Mouse (Mus musculus): Measurements from ENCODE around the gene Pla2g6.

Pla2g6 gene

DNA sequence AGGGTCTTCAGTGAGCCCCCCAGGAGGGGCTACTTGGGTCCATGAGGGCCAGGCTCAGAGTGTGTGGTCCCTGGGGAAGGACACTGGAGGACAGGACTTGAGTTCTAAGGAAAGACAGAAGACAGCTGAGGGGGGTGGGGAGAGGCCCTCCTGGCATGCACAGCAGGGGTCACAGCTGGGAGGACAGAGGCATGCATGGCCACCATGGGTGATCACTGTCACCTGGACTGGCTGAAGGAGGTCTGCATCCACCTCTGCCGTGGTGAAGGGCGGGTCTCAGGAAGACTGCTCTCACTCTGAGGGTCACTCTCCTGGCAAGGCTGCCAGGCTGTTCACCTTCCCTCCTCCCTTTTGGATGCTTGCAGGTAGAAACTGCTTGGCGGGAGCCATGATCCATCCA lies 3.8 kb downstream of the Pla2g6 start:
- in situ Hi-C loops (cut with MboI, MseI): no loop called here

DNA sequence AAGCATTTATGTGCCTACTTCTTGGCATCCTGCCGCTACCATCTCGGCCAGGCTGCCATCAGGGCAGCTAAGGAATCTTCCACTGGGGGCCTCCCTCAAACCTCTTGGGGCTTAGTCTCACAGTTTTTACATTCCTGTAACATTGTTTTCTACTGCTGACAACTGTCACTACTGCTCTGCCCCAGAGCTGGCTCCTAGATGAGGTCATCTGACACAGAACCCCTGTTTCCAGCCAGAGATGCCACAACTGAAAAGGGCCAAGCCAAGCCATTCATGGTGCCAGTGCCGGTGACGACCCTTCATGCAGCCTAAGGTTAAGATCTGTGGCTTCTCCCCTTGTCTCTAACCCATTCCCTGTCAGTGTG lies 4.4 kb downstream of the Pla2g6 start:
- in situ Hi-C loops (cut with MboI, MseI): no loop called here

DNA sequence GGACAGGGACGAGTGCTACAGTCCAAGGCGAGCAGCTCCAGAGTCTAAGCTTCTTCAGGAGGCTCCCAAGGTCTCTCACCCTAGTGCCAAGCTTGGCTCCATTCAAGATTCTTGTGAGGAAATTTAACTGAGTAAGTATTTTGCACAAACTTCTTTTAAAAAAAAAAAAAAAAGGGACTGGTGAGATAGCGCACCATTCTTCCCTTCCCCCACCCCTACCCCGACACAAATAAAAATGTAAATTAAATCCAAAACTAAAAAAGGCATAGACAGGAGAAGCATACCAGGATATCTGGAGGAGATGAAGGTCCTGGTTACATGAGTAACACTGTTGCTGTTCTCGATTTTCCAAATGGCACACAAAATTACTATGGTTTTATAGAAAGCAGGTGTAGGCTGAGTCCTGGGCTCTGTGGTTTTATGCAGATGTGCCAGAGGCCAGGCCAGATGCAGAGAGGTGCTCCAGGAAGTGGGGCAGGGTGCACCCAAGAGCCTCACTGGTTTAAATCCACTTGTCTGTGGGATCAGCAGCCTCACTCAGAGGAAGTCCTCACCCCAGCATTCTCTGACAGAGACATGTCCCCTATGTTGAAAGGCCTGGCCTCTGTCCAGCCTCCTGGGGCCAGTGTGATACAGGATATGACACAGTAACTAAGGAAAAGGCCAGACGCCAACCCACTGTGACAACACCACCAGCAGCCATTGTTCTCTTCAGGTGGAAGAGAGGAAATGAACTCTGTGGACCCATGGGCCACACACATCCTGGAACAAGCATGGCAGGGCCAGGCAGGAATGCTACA lies 5.0 kb downstream of the Pla2g6 start:
- in situ Hi-C loops (cut with MboI, MseI): no loop called here

DNA sequence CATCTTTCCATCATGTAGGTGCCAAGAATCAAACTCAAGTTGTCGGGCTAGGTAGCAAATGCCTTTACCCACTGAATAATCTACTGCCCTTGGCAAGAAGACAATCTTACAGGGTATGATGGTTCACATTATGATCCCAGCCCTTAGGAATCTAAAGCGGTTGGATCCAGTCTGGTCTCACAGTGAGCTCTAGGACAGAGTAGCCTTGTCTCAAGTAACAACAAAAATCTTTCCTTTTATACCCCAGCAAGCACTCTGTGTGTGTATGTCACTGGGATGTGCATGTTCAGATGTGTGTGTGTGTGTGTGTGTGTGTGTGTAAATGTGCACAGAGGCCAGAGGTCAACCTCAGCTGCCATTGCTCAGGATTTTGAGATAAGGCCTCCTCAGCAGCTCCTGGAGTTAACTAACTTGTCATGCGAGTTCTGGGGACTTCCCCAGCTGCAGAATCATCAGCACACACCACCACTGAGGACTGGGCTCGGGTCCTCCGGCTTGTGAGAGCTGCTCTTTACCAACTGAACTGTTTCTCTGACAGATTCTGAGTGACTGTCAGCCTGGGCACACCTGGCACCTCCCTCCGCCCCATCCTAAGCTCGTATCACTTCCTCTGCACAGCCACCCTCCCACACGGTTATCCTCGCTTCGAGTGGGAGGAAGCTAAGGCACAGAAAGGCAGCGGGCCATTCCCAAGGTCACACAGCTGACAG lies 5.8 kb downstream of the Pla2g6 start:
- in situ Hi-C loops (cut with MboI, MseI): no loop called here

DNA sequence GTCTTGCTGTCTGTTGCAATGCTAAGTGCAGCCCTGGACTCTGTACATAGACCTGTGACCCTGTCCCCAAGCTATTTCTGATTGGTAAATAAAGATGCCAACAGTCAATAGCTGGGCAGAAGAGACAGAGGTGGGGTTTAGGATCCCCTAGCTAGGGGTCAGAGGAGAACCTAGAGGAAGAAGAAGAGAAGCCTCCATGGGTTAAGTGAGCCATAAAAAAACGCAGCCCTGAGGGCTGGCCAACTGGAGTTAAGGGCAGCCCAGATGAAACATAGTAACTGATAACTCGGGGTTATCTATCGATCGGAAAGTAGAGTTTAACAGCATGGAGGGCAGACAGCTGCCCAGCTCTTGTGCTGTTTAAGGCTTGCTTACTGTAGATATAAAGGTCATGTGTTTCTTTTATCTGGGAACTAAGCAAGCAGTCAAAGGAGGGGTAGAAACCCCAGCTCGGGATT lies 6.4 kb downstream of the Pla2g6 start:
- in situ Hi-C loops (cut with MboI, MseI): no loop called here

DNA sequence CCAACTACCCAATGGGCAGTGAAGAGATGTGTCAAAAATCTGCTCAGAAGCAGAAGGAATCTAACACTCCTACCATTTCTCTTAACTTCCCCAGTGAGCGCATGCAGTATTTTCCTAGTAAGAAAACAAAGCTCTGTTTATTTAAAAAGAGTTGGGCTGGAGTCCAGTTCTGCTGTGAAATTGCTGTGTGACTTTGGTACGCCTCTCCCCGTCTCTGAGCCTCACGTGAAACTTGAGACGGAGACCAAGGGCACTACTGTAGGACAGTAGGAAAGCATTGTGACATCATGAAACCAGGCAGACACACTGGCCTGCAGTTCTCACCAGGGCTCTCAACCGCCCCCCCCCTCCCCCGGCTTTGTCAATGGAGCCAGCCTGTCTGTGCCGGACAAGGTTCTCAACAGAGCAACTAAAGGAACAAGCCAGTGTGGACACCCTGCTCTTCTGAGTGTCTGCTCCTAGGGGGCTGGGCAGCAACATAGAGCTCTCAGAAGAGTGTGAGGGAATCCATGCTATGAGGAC lies 14.3 kb downstream of the Pla2g6 start:
- in situ Hi-C loops (cut with MboI, MseI): no loop called here

DNA sequence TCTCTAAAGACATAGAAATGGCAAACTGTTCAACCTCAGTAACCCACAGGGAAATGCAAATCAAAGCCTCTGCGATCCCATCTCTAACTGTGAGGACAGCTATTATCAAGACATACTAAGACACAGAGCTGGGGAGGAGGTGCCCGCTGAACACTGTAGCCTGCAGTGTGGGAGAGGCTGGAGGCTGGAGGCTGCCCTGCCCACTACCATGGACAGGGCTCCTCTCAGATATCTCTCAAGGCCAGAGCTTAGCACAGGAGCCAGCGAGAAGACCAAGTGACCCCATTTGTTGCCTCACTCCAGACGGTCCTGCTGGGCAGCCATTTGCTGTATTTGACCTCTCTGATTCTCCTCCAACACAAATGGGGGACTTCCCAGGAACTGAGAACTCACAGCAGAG lies 20.3 kb downstream of the Pla2g6 start:
- in situ Hi-C loops (cut with MboI, MseI): no loop called here

DNA sequence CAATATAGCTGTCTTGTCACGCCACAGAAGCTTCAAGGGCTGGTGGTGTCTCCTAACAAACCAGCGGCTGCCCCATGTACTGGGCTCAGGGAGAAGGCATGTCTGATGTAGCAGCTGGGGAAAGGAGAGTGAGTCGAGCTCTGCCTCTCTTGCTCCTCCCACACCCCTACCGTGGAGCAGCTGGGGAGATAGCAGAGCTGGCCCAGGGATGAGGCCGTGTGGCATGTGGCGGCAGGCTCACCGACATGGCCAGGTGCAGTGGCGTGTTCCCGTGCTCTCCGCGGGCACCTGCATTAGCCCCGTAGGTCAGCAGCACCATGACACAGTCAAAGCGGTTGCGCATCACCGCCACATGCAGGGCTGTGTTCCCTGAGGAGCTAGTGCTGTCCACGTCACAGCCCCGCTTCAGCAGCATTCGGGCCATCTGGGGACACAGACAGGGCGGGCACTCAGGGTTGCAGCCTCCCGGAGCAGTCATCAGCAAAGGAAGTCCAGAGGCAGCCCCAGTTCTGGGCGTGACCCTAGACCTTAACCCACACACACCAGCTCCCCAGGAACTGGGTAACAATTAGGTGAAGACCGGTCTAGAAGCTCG lies 22.1 kb downstream of the Pla2g6 start:
- in situ Hi-C loops (cut with MboI, MseI): no loop called here

DNA sequence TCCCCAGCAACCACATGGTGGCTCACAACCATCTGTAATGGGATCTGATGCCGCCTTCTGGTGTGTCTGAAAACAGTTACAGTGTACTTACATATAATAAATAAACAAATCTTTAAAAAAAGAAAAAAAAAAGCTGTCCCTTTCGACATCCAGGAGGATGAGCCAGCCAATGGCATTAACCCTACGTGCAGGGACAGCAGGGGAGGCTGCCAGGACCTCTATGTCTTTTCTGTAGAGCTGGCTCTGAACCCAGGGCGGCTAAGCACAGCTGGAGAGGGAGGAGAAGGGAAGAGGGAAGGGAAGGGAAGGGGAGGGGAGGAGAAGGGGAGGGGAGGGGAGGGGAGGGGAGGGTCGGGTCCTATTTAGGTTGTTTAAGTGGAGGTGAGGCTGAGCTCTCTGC lies 23.4 kb downstream of the Pla2g6 start:
- in situ Hi-C loops (cut with MboI, MseI): no loop called here

DNA sequence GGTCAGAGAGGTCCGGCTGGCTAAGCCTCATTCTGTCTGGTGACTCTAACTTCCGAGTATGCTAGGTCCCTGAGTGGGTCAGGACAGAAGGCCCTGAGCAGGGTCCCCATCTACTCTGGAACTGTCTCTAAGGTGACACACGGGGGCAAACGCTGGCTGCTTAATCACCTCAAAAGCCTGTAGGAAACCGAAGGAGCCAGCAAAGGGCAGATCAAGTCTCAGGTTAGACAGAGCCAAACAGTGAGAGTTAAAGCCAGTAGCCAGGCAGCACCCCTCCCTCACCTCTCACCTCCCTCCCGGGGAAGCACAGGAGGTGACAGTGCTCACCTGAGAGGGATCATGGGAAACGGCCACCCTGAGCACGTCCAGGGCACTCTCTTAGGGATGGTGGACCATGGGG lies 24.5 kb downstream of the Pla2g6 start:
- in situ Hi-C loops (cut with MboI, MseI): no loop called here

DNA sequence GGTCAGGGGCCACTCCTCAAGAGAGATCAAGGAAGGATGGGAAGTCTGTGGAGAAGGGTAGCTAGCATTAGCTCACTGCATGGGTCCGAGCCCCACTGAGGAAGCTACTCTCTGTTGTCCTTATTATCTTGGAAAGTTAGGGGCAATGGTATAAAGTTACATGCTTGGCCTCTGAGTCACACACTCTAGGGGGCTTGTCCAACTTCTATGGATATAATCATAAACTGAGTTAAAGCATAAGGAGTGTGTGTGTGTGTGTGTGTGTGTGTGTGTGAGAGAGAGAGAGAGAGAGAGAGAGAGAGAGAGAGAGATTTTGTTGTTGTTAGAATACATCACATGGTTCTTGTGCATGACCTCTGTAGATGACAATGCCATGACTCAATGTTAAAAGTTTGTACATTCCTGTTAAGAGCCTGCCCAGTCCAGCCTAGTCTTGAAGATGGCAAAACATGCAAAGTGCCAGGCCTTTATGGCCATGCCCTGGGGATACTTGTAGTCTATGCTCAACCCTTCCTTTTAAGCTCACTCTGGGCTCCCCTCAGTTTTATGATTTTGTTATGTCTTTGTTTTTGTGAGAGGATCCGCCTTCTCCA lies 28.5 kb downstream of the Pla2g6 start:
- in situ Hi-C loops (cut with MboI, MseI): loop anchor here in 1 of 2 experiments (5.0 kb wide), 1 partner anchor 102 kb away; no protein-coding TSS in a partner anchor

DNA sequence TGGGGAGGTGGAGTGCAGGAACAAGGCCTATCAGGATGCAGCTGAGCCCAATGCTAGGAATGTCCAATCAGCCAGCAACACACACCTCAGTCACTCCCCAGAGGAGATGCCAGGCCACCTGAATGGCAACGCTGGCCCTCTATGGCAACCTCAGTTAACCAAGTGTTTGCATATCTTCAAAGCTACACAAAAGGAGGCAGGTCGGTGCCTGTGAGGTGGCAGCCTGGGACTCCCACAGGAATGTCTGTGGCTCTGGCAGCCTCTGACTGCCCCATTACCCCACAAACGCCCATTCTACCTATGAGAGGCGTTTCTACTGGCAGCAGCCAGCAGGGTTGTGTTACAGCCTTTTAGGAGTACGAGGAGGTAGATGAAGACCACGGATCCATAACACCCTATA lies 29.6 kb downstream of the Pla2g6 start:
- in situ Hi-C loops (cut with MboI, MseI): loop anchor here in 1 of 2 experiments (5.0 kb wide), 1 partner anchor 101 kb away; no protein-coding TSS in a partner anchor

DNA sequence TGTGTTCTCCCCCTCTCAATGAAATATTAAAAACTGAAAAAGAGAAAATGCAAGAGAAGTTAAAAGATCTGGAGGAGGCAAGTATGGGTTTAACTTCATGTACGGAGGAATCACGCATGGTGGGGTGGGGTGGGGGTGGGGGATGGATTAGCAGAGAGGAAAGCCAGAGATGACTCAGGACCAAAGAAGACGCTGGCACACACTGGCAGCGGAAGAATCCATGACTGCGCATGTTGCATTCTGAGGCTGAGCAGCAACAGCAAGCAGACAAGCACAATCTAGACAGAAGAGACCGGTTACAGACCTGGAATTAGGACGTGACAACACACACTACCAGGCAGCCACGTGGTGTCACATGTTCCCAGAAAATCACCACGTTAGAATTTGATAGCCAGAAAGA lies 35.4 kb downstream of the Pla2g6 start:
- in situ Hi-C loops (cut with MboI, MseI): loop anchor here in 1 of 2 experiments (5.0 kb wide), 1 partner anchor 50 kb away; no protein-coding TSS in a partner anchor

DNA sequence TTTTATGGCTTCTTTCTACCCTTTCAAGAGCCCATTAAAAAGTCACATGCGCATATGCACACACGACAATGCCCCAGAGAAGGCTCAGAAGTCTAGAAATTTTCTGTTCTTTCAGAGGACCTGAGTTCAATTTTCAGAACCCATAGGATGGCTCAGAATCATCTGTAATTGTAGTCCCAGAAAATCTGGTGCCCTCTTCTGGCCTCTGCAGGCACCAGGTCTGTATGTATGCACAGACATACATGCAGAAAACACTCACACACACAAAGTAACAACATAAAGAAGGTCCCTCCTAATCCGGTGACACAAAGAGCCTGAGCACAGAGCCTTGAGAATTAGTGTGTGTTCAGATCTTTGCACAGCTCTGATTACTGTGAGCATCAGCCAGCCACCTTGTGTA lies 37.9 kb downstream of the Pla2g6 start:
- in situ Hi-C loops (cut with MboI, MseI): loop anchor here in 1 of 2 experiments (5.0 kb wide), 1 partner anchor 48 kb away; no protein-coding TSS in a partner anchor

DNA sequence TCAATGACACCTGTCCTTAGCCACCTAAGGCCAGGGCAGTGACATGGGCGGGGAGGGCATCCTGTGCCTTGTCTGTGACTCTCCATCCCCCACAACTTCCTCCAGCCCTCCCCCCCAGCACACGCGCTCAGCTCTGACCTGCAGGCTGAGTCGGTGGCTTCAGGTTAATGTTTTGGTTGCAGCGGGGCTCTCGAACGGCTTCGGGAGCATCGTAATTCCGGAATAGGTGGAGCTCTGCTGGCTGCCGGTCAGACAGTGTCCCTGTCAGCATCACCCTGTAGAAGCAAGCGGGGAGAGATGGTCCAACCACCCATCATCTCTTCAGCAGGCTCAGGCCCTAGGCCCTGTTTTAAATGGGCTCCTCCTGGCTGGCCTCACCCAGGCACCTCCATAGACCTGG lies 38.7 kb downstream of the Pla2g6 start:
- in situ Hi-C loops (cut with MboI, MseI): no loop called here

DNA sequence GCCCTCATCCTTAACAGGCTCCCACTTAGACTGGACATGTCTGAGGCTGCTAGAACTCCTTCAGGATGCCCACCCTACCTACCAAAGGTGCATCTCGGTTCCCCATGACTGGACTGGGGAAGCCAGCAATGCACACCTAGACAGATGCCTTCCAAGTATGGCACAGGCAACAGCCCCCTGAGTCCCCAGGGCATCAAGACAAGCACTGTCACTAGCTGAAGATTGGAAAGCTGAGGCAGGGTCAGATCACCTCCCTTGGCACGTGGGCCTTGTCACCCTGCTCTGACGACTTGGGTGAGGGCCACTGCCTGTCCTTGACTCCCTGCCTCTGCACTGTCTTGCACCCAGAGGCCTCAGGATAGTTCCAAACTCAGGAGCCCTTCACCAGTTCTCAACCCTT lies 39.8 kb downstream of the Pla2g6 start:
- in situ Hi-C loops (cut with MboI, MseI): no loop called here

DNA sequence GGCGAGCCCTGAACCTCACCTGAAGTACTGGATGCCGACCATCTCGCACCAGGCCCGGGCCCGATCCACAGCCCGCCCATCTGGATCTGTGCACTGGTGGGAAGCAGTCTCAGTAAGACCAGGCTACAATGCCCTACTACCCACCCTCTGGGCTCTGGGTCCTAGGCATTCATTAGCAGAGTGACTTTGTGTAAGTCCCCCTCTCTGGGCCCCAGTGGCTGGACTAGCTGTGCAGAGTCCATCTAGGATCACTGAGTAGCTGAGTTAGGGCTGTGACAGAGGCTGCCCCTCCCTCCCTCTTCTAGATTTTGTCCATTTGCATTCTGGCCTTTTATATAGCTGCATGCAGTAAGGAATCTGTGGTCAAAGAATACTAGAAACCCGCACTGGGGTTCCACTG lies 41.1 kb downstream of the Pla2g6 start:
- in situ Hi-C loops (cut with MboI, MseI): no loop called here

DNA sequence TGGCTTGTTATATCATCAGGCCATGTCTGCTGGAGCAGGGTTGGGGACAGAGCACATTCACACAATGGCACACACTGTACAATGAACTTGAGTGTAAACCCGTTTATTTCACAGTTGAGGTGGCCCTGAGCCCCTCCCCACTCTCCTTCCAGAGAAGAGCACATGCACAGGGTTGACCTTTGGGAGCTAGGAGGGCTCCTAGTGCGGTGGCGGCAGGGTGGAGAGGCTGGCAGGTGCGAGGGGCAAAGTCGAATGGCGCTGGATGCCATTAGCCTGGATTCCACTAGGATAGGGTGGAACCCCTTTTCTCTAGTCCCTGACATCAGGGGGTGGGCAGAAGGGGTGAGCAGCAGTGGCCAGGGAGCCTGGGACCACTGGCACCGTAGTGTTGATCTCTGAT lies 42.0 kb downstream of the Pla2g6 start:
- in situ Hi-C loops (cut with MboI, MseI): no loop called here

DNA sequence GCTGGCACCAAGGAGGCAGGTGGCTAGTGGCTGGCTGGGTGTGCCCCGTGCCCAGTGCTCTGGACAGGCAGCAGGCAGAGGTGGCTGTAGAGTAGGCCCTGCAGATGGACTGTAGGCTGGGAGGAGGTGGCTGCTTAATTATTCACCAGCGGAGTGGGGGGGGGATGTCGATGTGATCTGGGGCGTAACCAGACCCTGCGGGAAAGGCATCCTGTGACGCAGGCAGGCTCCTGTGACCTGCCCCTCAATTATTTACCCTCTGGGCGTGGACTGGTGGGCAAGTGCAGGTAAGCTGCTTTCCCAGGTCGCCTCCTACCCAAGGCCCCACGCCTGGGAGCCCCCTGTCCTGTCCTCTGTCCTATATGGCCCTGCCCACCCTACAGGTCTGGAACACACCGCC lies 42.8 kb downstream of the Pla2g6 start, which contains the start of gene Baiap2l2:
Gene Baiap2l2 (minus strand): TSS at position 139 of the 400 bp plus-strand sequence.
- in situ Hi-C loops (cut with MboI, MseI): no loop called here

DNA sequence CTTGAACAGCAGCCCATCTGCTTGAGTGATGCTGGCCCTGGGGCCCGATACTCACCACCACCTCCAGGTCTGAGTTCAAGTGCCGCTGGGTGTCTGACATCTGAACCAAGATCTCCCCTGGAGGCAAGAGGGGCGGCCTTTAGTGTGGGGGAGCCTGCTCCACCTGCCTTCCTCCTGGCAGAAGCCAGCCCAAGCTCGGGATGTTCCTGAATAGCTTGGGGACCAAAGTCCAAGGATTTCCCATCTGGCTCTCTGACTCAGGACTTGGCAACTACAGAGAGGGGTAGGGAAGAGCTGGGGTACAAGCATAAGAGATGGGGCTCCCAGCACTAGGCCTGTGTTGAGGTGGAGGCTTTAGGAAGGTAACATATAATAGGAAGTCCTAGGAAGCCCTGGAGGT lies 44.8 kb downstream of the Pla2g6 start:
- in situ Hi-C loops (cut with MboI, MseI): no loop called here

DNA sequence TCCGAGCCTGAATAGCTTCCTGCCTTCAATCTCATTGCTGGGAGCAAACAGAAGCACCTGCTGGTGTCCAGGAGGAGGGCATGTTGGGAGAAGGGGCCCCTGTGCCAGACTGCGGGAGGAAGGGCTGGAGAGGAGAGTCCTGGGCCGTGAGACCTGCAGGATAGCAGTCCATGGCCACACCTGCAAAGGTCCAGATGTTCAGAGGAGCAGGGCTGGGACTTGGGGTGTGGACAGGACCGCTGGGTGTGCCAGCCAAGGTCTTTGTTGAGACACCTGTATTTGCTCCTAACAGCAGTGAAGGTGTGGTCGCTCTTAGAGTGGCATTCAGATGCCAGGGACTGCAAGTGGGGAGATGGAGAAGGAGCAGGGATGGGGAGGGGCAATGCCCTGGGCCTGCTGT lies 45.8 kb downstream of the Pla2g6 start:
- in situ Hi-C loops (cut with MboI, MseI): no loop called here

DNA sequence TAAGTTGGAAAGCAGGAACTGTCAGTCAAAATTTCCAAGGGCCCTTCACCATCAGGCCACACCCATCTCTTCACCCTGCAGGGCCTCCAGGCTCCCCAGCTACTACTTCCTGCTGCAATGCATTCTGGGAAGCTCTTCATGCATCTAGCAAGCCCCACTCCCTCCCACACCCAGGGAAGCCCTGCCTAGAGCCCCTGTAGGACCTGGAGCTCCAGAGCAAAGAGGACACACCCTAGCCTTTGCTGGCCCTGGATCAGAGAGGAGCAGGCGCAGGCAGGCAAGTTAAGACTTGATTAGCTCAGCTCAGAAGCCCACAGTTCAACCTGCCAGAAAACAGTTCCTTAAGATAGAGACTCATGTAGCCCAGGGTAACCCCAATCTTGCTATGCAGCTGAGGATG lies 46.8 kb downstream of the Pla2g6 start:
- in situ Hi-C loops (cut with MboI, MseI): no loop called here

All from T-helper 17 cell (primary cell).